Comparison of ENCODE assay signal across 20 mouse cellular contexts in genomic region chr13:29716550-29716949, GRCm38 (mm10).
A peak's percentile ranks its signal among the peaks of the same experiment; 100 is the strongest.
DNase-seq lines count a peak whose midpoint lies in the region; ATAC-seq lines count a peak whose summit lies in the region.
"Had no signal": no experiment of that assay in that cellular context is flagged by ENCODE, and none has a peak within 500 bp of the region (broad histone marks: within the 10 kb centered on the region; RNA-seq: fewer than 3 reads in every experiment).

No protein-coding gene starts in this region.

- WGBS in heart, embryonic 14.5 days: 75% methylated on average over 4 of the region's 4 CpGs
- WGBS in limb, embryonic 12.5 days: 50% methylated on average over 4 of the region's 4 CpGs
- WGBS in limb, embryonic 10.5 days: 82% methylated on average over 4 of the region's 4 CpGs

- H3K36me3 ChIP-seq in heart, embryonic 14.5 days (ENCODE audit: control insufficient read depth, insufficient read depth, low read length): no peaks in the 10 kb centered on the region
- H3K36me3 ChIP-seq in limb, embryonic 12.5 days: no peaks in the 10 kb centered on the region
- no peaks in the 10 kb centered on the region for H3K36me3 ChIP-seq in limb, embryonic 10.5 days
- H3K36me3 ChIP-seq: embryonic facial prominence, embryonic 15.5 days; forebrain, embryonic 15.5 days; hindbrain, embryonic 12.5 days had no signal

- intact Hi-C loops in heart, postnatal 10 days (cut with DNase I): no loop called here

- DNase-seq in heart, adult 11 months: peak; percentile 87
- no peak for DNase-seq in heart, postnatal 4 days
- DNase-seq in heart, adult 9 months (ENCODE audit: low spot score in 2 of 2): no peak
- DNase-seq in limb, embryonic 10.5 days (ENCODE audit: low spot score): no peak
- DNase-seq in heart, postnatal 10 days: peak; percentile 33 to 34
- DNase-seq: adrenal gland, postnatal 10 days; cerebellum, adult 11 months; cerebellum, adult 8-10 months; cerebellum, postnatal 14 days; embryo, embryonic 11 days; gastrocnemius, postnatal 10 days; kidney, adult 11 months had no signal

- no peaks in the 10 kb centered on the region for H3K9me3 ChIP-seq in heart, embryonic 14.5 days (ENCODE audit: control insufficient read depth, low read length)
- no peaks in the 10 kb centered on the region for H3K9me3 ChIP-seq in limb, embryonic 12.5 days
- H3K9me3 ChIP-seq in limb, embryonic 10.5 days (replicated peaks): no peaks in the 10 kb centered on the region
- H3K9me3 ChIP-seq: embryonic facial prominence, embryonic 15.5 days; forebrain, embryonic 10.5 days; forebrain, embryonic 15.5 days; hindbrain, embryonic 12.5 days had no signal

- peak overlapping the region; percentile 9 to 57 for H3K27ac ChIP-seq in heart, embryonic 14.5 days (replicated peaks in 1 of 2; ENCODE audit: control insufficient read depth in 1 of 2, insufficient read depth in 1 of 2, low read depth in 2 of 2, low read length in 2 of 2)
- no peak overlapping the region for H3K27ac ChIP-seq in limb, embryonic 12.5 days
- no peak overlapping the region for H3K27ac ChIP-seq in limb, embryonic 10.5 days
- H3K27ac ChIP-seq: forebrain, embryonic 10.5 days; forebrain, embryonic 15.5 days; hindbrain, embryonic 12.5 days; hindbrain, postnatal 0 days had no signal

- no peak for ATAC-seq in heart, embryonic 14.5 days (ENCODE audit: insufficient number of reproducible peaks, insufficient read depth, low FRiP score, low read depth)
- 0 out of 2 replicates have a peak, but pooled peaks have one; percentile 63 for ATAC-seq in limb, embryonic 12.5 days (ENCODE audit: insufficient number of reproducible peaks, insufficient read depth, low FRiP score, low TSS enrichment, low read depth)
- ATAC-seq: forebrain, embryonic 15.5 days; hindbrain, postnatal 0 days had no signal

- H3K27me3 ChIP-seq in heart, embryonic 14.5 days (ENCODE audit: control insufficient read depth, insufficient read depth, low read length): no peaks in the 10 kb centered on the region
- H3K27me3 ChIP-seq in limb, embryonic 12.5 days: no peaks in the 10 kb centered on the region
- H3K27me3 ChIP-seq in limb, embryonic 10.5 days (ENCODE audit: low read depth, poor library complexity, severe bottlenecking): no peaks in the 10 kb centered on the region
- H3K27me3 ChIP-seq: embryonic facial prominence, embryonic 15.5 days; forebrain, embryonic 15.5 days; hindbrain, embryonic 12.5 days had no signal

- no peak overlapping the region for H3K4me2 ChIP-seq in heart, embryonic 14.5 days (ENCODE audit: low read length)
- no peak overlapping the region for H3K4me2 ChIP-seq in limb, embryonic 12.5 days
- H3K4me2 ChIP-seq: embryonic facial prominence, embryonic 15.5 days; forebrain, embryonic 15.5 days; hindbrain, embryonic 12.5 days had no signal

- no peak overlapping the region for H3K4me3 ChIP-seq in heart, embryonic 14.5 days (ENCODE audit: control insufficient read depth in 1 of 2, insufficient read depth in 1 of 2, low read depth in 1 of 2, low read length in 2 of 2)
- H3K4me3 ChIP-seq in limb, embryonic 12.5 days (replicated peaks): no peak overlapping the region
- H3K4me3 ChIP-seq in limb, embryonic 10.5 days: no peak overlapping the region
- H3K4me3 ChIP-seq: embryonic facial prominence, embryonic 15.5 days; erythroblast, embryonic 14.5 days; forebrain, embryonic 10.5 days; forebrain, embryonic 15.5 days; hindbrain, embryonic 12.5 days had no signal

- no peak overlapping the region for H3K9ac ChIP-seq in heart, embryonic 14.5 days (ENCODE audit: low read length)
- no peak overlapping the region for H3K9ac ChIP-seq in limb, embryonic 12.5 days (replicated peaks)
- H3K9ac ChIP-seq: embryonic facial prominence, embryonic 15.5 days; forebrain, embryonic 15.5 days; hindbrain, embryonic 12.5 days had no signal

- peaks cover 8 to 19% of the 10 kb centered on the region in 2 experiments for H3K4me1 ChIP-seq in heart, embryonic 14.5 days (ENCODE audit: control insufficient read depth in 2 of 2, insufficient read depth in 2 of 2, low read length in 2 of 2)
- peaks cover 31% of the 10 kb centered on the region for H3K4me1 ChIP-seq in limb, embryonic 12.5 days (replicated peaks)
- peaks cover 32% of the 10 kb centered on the region for H3K4me1 ChIP-seq in limb, embryonic 10.5 days

Comparison
In these comparisons a context has a peak if more than half of its experiments do, and no peak if none do; other contexts are left out.
1. DNase-seq: peak in heart, adult 11 months (single experiment) and heart, postnatal 10 days (2 of 2); none in heart, postnatal 4 days (single experiment), heart, adult 9 months (0 of 2) and limb, embryonic 10.5 days (single experiment).
2. H3K27ac ChIP-seq: peak in heart, embryonic 14.5 days (2 of 2); none in limb, embryonic 12.5 days (single experiment) and limb, embryonic 10.5 days (single experiment).